Mouse (Mus musculus) CD4-positive, CD25-positive, alpha-beta regulatory T cell, adult 4 months (primary cell): ENCODE results near the gene Rnf186. TPM values are rescaled to one million over a fixed set of nuclear protein-coding genes. Genes with fewer than 3 reads are reported as not detected.

Experiments
- ATAC-seq: one replicate; pipeline ENCODE4 v1.8.0; 2017
- polyA plus RNA-seq, 2 experiments: library from polyadenylated mRNA; unstranded; fragments of 100-300 nt; shearing (Covaris generic); gene quantifications; one replicate each; pipeline ENCODE4 v1.2.1; 2017

Gene Rnf186
- polyA plus RNA-seq: not detected

- ATAC-seq: no peak
These were observed at the start of gene Rnf186 for GRCm38 (mm10) chr4:138966866-138967265. TSS of gene Rnf186 (plus strand) at chr4:138967112.

GRCm38 (mm10) chr4:138917282-138917681 is 49.6 kb upstream of the Rnf186 start:
- ATAC-seq: no peak

GRCm38 (mm10) chr4:138921254-138922130 is 45.4 kb upstream of the Rnf186 start:
- ATAC-seq: peak; percentile 12

- peak; percentile 99 for ATAC-seq
These were observed 44.8 kb upstream of the Rnf186 start for GRCm38 (mm10) chr4:138922131-138922459.

GRCm38 (mm10) chr4:138925561-138925960 is 41.4 kb upstream of the Rnf186 start:
- ATAC-seq: no peak

- no peak for ATAC-seq
These were observed 33.0 kb upstream of the Rnf186 start for GRCm38 (mm10) chr4:138933862-138934261.

GRCm38 (mm10) chr4:138934456-138935145 is 32.3 kb upstream of the Rnf186 start:
- no peak for ATAC-seq

- ATAC-seq: no peak
These were observed 28.2 kb upstream of the Rnf186 start for GRCm38 (mm10) chr4:138938495-138939269.

GRCm38 (mm10) chr4:138939481-138939880 is 27.4 kb upstream of the Rnf186 start:
- no peak for ATAC-seq

- no peak for ATAC-seq
These were observed 25.5 kb upstream of the Rnf186 start for GRCm38 (mm10) chr4:138941401-138941800.

- no peak for ATAC-seq
These were observed 24.9 kb upstream of the Rnf186 start for GRCm38 (mm10) chr4:138941966-138942365.

- ATAC-seq: peak; percentile 99
These were observed 23.2 kb upstream of the Rnf186 start for GRCm38 (mm10) chr4:138943730-138944129.

- ATAC-seq: no peak
These were observed 18.7 kb upstream of the Rnf186 start for GRCm38 (mm10) chr4:138948257-138948656.

- ATAC-seq: no peak
These were observed 8.3 kb upstream of the Rnf186 start for GRCm38 (mm10) chr4:138958612-138959011.

- no peak for ATAC-seq
These were observed 7.8 kb upstream of the Rnf186 start for GRCm38 (mm10) chr4:138959120-138959519.

GRCm38 (mm10) chr4:138959926-138960325 is 7.0 kb upstream of the Rnf186 start:
- no peak for ATAC-seq

GRCm38 (mm10) chr4:138962719-138963118 is 4.2 kb upstream of the Rnf186 start:
- peak; percentile 73 for ATAC-seq

GRCm38 (mm10) chr4:138965871-138966270 is 1.0 kb upstream of the Rnf186 start:
- no peak for ATAC-seq

GRCm38 (mm10) chr4:138967485-138967884 is 573 bp downstream of the Rnf186 start:
- ATAC-seq: no peak

- ATAC-seq: no peak
These were observed 2.1 kb downstream of the Rnf186 start for GRCm38 (mm10) chr4:138968772-138969556.

- ATAC-seq: no peak
These were observed 2.8 kb downstream of the Rnf186 start for GRCm38 (mm10) chr4:138969736-138970135.

GRCm38 (mm10) chr4:138971371-138971770 is 4.5 kb downstream of the Rnf186 start:
- no peak for ATAC-seq
